Mouse (Mus musculus): Measurements from ENCODE around the gene Nfix.

Gene Nfix

DNA sequence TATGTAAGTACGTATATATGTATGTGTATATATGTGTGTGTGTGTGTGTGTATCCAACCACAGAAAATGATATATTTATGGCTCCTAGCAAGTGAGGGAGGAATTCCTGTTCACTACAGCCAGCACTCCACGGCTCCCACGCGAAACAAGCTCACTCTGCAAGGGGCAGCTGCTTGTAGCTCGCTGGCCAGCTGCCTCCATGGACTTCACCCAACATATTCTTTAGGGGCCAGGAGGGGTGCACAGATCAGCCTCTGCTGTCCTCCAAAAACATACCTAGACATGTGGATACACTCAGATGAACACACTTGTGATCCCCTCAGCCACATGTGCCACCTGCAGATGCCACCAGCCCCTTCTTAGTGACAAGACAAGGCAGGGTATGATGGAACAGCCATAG is 67.6 kb downstream of the Nfix start:
- no peak for DNase-seq

DNA sequence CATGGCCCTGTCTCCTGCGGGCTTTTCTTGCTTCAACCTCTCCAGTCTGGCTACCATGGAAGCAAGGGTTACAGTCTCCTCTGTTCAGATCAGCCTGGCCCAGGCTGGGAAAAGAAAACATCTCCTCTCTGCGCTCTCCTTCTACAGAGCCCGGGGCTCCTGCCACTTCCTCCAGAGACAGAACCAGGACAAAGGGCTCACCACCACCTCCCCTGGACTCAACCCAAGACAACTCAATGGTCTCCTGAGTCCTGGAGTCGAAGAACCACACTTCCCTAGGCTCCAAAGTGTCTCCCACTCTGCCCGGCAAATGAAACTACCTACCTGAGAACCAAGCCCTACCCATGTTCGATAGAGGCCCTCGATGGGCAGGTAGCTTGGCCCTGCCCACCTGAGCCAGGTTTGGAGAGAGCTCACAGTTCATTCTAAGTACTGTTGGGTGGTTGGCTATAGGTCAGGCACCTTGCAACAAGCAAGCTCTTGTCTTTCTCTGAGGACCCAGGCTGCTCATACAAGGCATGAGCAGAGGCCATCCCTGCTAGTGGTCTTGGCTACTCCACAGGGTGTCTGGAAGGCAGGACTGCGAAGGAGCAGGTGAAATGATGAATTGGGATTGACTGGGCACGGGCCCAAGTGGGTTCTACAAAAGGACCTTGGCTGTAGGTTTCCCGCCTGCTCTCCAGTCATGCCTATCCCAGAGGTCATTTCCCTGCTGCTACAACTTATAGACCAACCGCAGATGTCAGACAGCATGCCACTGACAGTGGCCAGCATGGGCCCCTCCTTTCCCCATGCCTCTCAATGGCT is 68.6 kb downstream of the Nfix start:
- no peak for DNase-seq

DNA sequence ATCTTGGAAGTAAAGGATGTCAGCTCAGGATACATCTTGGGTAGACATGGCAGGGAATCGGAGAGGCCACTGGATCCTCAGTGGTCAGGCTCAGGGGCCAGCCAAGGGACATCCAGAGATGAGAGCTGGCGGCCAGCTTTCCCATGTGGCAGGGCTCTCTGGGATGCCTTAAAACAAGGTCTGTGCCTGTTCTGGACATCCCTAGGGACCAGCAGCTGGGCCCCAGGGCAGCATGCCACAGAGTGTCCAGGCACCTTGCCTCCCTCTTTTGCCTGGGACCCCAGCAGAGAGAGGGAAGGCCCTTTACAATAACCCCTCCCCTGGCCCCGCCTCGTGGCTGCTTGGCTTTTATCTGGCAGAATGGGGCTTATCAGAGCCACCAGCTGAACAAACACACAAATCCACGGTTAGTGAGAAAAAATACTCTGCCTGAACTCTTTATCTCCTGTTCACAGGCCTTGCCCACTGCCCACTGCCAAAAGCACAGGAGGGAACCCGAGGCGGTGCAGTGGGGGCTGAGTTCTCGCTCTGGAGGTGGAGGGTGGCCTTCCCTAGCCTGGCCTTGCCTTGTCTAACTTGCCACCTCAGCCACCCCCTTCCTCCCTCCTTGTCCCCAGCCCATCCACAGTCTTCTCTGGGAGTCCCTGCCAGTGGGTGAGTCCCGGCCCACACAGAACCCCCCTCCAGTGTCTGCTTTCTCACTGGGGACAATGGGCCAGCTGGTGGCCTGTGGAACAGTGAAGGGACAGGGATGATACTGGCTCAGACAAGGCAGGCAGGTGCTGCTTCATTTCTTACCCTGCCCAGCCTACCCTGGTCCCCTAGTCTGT is 69.4 kb downstream of the Nfix start:
- no peak for DNase-seq

DNA sequence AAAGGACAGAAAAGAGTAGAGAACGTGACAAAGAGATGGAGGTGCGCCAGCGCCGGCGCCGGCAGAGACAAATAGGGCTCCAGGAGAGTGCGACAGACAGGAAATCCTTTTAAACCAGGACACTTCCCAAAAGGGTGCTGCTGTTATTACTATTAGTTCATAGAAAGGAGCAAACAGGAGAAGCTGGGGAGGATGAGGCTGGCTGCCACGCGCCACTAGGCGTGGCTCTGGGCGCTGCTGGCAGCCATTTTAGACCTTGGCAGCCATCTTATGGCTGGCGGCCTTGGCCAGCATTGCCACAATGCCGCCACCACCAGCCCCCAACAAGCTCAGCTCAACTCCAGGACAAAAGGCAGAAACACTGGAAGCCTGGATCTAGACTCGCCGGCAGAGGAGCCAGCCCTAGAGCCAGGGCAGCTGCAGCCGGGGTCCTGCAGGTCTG is 70.2 kb downstream of the Nfix start:
- no peak for DNase-seq

DNA sequence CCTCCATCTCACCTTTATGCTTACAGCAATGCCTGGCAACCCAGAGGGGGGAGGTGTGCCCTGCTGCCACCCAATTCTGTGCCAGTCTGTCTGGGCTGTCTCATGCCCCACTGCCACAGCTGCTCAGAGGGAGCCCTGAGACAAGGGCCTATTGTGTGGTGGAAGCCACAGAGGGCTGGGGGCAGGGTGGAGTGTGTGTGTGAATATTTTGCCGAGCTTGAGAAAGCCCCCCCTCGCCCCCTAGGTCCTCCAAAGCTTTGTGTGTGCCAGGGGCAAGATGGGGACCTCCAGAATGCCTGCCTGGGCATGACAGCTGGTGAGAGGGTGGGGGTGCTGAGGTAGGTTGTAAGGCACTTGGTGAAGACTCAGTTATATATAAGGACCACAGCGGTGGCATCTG is 71.7 kb downstream of the Nfix start:
- no peak for DNase-seq

DNA sequence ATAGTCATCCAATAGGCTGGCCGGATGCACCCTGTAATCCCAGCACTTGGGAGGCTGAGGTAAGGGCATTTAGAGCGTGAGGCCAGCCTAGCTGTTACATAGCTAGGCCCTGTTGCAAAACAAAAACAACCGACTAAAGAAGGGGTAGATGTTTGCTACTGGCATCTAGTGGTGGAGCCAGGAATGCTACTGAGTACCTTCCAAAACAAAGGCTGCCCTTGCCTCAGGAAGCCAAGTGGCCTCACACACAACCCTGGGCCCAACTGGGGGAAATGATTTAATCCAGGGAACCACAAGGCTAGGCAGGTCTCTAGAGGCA is 74.2 kb downstream of the Nfix start:
- DNase-seq = no peak

DNA sequence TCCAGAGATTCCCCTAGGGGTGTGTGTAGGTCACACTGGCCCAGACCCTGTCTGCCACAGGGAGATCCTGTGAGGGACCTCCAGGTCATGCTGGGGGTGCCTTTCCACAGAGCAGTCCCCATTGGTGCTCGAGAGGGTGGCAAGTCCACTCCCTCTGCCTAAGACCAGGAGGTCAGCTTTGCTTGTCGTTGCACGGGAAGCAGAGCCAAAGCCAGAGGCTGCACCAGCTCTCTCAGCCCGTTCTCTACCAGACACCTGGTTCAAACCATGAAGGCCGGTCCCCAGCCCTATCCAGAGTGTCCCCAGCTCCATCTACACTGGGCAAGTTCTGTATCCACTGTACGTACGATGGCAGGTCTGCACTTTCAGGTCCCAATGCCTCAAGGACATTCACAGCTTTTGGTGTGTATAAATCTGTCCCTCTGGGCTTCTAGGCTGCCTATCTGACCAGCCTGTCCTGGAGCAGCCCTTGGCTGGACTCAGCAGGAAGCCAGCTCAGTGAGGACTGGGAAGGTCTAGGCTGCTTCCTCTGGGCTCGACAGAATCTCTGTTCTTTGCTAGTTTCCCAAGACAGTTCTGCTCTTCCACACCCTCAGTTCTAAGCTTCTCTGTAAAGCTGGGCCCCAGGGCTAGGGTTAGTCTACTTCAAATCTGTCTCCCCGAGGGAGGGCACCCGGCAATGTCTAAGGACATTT is 74.8 kb downstream of the Nfix start:
- DNase-seq = no peak

DNA sequence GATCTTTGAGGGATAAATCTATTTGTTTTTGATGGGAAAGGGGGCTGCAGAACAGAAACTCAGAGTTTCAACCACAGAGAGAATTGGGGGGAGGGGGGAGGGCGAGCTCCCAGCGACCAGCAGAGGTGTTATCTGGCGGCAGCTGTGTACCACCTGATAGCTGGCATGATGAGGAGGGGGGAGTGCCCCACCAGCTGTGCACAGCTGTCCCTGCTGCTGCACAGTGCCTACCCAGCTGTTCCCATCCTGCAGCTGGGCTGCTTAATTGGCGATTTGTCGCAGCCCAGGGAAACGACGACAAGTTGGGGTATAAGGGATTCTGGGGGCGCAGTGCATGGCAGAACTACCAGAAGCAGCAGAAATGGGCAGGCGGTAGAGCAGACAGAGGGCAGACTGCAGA is 75.5 kb downstream of the Nfix start:
- peak; percentile 40 for DNase-seq

DNA sequence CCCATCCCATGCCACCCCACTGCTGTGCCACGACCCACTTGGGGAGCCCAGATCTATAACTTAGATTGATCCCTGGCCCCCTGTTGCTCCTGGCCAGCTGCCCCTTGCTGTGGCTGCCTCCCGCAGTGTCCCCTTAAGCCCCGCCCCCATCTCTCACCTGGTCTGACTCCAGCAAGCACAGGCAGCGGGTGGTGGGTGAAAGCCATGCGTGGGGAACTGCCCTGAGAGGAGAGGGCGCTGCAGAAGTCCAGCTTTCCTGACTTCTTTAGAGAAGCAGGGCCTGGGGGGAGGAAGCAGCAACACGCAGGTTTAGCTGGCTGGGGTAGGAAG is 76.6 kb downstream of the Nfix start:
- peak; percentile 67 for DNase-seq

DNA sequence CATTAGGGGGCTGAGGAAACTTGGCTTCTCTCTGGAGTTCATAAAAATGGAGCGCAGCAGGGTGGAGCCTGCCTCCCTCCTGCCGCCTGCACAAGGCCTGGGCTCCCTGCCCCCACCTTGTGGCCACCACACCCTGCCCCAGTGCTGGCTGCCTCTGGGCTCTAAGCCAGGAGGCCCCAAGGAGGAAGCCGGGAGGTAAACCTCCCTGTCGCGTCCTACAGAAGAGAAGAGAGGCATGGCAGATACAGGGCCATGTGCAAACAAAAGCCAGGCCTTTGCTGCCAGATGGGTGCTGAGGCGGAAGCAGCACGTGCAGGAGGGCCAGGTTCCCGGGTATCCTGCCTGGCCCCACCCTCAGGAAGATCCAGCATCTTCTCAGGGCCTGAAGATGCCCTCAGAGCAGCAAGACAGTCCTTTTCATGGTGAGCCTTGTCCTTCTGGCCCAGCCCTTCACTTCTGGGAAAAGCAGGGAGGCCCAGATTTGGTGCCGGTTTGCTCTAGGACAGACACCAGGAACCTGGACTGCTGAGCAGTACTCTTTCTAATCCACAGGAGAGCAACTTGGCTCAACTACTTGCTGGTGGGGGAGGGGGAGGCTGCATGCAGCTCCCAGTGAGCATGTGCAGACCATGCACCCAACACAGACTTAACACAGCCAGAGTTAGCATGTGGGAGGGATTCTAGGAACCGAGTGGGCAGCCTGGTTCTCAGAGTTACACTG is 77.1 kb downstream of the Nfix start, which contains the start of gene G430095P16Rik:
Gene G430095P16Rik, plus strand, starts transcription at position 158 of the 721 bp plus-strand sequence.
- DNase-seq = peak; percentile 71

DNA sequence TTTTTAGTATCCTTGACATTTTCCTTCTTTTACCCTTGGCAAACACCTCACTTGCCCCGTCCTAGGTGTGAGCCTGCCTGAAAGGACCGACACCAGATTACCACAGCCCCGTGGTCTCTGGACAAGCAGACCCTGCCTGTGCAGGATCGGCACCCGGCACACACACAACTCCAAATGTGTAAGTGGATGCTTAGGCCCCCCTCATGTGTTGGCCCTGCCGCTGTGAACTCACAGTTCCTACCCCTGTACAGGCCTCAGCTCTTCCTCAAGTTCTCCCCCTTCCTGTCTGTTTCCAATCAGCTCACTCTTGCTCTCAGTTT is 77.7 kb downstream of the Nfix start:
- no peak for DNase-seq

DNA sequence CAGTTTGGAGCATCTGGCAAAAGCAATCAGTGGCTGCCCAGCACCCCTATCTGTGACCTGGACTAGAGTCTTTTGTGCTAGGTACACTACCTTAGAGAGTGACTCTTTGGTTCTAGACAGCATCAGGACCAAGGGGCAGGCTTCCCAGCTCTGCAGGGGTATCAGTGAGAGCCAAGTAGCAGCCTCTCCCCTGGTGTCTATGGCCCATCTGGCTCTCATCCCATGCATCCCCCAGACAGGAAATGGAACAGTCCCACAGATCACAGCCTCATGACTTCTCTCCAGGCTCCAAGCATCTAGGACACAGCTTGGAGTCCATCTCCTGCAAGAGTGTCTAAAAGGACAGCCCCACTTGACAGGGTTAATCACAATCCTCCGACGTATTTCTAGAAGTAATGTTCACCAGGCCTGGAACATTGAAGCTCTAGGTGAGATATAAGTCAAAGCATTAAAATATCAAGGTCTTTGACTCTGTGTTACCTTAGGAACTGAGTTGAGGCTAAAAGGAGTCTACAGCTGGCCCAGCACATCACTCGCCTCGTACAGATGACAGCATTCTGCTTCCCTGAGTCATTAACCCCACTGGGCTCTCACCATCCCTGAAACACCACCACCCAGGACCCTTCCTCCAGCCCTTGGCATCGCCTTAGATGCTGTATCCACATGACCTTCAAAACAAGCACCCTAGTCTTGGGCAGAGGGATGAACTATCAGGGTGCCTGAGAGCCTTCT is 81.0 kb downstream of the Nfix start:
- DNase-seq = no peak

DNA sequence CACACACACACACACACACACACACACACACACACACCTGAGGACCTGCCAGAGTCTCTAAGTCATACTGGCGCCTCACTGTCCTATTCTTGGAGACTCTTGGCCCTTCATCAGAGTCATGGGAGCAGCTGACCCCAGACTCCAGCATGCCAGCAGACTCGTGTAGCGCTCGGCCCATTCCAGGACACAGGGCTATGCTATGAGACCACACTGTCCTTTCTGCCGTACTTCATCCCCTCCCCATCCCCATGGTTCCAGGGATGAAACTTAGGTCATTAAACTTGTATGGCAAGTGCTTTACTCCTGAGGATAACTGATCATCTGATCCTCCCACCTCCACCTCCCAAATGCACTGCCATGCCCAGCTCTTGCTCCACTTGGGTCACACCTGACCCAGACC is 81.7 kb downstream of the Nfix start:
- DNase-seq = no peak

DNA sequence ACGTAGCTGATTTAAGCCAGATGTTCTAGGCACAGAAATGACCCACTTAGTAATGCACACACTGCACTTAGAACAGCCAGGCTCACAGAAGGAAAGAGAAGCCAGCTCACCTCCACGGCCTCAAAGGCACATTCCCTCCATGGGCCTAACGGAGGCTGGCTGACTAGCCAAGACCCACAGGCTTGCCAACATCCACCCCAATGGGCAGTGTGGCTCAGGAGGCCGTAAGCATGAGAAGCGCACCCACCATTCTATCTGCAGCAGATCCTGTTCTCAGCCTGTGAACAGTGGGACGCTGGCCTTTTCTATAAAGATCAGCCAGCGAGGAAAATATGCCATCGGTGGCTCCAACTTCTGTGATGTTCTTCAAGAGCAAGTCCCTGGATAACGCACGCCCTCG is 83.4 kb downstream of the Nfix start:
- no peak for DNase-seq

DNA sequence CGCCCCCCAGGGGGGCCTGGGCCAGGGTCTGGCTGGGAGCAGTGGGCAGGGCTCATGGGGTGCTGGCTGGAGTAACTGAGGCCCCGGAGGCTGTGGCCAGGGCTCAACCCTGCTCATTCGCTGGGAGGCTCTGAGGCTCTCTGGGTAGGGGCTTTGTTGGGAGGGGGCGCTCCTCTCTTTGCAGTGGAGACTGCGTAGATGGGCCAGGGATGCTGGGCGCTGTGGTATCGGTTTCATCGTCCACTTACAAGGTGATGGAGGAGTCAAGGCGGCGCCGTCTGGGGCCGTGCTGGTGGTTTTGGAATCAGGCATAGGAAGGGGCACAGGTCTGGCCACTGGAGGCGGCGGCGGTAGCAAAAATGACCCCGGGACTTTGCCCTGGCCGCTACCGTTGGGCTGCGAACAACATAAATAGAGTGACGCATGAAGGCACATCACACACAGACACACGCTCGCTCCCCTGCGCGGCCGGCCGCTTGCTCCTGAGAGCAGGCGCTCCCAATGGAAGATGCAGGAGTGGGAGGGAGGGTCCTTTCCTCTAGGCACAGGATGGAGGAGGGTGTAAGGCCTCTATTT is 84.2 kb downstream of the Nfix start:
- no peak for DNase-seq

DNA sequence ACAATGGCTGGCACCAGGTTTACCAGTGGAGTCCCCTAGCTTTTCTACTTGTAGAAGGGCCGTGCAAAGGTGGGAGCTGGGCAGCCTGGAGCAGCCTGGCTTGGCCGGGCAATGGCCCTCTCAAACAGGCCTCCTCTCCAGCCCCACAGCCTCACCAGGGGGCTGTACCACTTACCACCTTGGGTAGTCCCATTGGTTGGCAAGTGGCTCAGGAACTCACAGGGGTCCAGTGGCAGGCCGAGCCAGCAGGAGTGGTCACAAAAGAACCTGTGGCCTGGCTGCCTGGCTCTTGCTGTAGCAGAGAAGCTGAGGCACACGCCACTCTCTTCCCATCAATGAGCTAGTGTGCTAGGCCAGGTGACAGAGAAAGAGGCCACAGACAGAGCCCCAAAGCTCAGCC is 86.0 kb downstream of the Nfix start:
- no peak for DNase-seq

DNA sequence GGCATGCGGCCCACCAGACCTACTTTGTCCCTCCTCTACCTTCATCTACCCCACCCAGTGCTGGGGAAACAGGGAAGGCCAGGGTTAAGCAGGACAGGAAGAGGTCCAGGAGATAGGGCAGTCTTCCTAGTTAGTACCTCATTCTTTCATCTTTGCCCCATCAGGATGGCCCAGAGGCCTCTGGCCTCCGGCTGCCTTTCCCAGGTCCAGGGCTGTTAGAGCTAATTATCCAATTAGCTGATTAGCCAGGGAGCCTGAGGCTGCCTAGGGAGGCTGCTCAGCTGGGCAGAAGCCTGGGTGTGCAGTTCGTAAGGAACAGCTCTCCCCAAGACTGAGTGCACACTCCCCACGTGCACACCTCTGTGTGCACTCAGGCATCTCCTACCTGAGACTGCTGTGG is 86.8 kb downstream of the Nfix start:
- no peak for DNase-seq

DNA sequence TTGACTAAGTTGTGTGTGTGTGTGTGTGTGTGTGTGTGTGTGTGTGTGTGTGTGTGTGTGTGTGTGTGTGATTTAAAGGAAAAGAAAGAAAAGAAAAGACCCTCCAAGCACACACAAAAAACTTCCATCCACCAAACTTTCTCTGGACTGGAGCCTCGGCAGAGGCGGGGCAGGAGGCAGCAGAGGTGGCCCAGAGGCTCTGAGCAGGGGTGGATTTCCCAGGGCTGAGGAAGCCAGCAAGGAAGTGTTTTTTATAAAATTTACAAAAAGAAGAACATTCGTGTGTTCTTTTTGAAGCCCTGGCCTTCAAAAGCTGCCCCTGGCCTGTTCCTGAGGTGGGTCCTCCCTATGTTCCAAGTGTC is 87.4 kb downstream of the Nfix start:
- DNase-seq = no peak

DNA sequence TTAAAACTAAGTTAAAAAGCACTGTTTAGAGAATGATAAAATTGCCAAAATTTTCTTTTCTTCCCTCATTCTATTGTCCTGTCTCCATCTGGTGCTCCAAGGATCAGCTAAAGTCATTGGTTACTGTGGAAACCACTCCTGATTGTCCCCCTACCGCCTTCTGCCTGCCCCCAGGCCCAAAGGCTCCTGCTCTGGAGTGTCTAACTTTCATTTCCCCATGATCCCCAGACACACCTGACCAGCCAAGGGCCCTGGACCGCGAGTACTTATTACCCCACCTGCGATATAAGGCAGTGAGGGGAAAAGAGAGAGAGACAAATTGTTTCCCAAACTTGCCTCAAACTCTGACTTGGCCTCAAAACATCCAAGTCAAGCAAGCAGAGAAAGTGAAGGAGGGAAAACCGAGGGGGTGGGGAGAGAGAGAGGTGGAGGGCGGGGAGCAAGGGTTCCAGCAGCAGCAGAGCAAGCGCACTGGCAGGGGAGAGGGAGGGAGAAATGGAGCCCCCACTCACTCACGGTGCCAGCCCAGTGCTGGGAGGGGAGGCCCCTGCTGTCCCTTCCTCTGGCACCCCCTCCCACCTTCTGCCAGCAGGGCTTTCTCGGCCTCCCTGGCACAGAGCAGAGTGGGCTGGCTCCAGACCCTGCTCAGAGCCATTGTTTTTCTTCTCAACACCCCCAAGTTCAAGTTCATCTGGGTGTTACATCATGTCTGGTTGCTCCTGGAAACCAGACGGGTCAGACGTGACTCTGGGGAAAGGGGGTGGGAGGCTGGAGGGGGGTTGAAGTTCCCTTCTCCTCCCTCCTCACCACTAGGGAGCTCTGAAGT is 88.0 kb downstream of the Nfix start:
- no peak for DNase-seq

DNA sequence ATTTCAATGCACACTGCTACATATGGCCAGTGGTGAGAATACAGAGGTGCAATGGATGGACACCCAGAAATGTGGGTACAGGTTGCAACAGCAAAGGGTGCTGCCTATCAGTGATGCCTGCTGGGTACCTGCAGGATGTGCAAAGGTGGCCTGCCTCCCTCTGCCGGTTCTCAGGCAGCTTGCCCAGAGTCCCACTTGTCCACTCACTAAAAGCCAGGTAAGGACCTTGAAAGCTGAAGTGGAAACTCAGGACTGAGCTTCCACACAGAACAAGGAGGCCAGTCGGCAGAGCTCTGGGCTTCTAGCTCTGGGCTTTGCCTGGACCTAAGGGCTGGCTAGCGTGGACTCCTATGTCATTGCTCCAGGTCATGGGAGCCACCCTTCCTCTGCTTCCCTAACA is 88.8 kb downstream of the Nfix start:
- no peak for DNase-seq

DNA sequence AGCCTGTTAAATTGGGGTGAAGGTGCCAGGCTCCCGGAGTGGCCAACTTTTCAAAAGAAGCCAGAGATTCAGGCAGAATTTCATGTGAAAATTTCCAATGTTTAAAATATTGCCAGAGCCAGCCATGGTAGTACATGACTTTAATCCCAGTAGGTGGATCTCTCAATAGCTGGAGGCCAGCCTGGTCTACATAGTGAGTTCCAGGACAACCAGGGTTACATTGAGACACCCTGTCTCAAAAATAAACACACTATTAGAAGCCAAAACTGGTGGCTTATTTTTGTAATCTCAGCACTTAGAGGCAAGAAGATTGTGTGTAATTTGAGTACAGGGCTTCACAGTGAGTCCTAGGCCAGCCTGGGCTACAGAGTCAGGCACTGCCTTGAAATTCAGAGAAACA is 90.2 kb downstream of the Nfix start:
- no peak for DNase-seq
